Mouse (Mus musculus) c-Kit-negative CD71-positive TER-119-positive erythroid progenitor cells, embryonic 14.5 days (primary cell): ENCODE data around the gene 8030474K03Rik.
A peak's percentile ranks its signal among the peaks of the same experiment; 100 is the strongest.
"Not testable (repeated sequence)": the region's sequence is repeated elsewhere in the genome, so short reads cannot be mapped to it uniquely, and the experiment has no call there.

ENCODE experiments used
- DNase-seq: peaks from one replicate; pipeline ENCODE4 v3.0.0-alpha.2; 2013; ENCODE audit warnings: low read depth, low spot score

Gene 8030474K03Rik

DNA sequence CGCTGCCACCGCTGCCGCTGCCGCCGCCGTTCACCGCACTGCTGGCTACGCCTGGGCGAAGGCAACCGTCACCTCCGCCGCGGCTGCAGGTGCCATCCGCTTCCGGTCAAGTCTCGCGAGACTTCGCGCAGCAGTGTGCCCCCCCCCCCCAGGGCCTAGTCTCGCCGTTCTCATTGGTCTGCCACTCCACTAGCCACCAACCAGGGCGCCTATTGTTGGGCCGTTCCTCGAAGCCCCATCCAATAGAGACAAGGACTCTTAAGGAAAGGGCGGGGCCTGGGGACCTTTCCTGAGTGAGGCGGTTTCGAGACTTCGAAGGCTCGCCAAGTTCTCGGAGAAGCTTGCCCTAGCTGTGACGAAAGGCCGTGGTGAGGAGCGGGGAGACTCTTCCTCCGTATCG is at the start of gene 8030474K03Rik, which contains the start of gene Gm4779:
Gene 8030474K03Rik (plus strand): TSS at position 315 of the 400 bp plus-strand sequence.
Gene Gm4779 (minus strand): TSS at position 82 of the 400 bp plus-strand sequence.
- no peak for DNase-seq

- DNase-seq, result no peak
These were observed 44.3 kb upstream of the 8030474K03Rik start for GRCm38 (mm10) chrX:101750144-101750543.

DNA sequence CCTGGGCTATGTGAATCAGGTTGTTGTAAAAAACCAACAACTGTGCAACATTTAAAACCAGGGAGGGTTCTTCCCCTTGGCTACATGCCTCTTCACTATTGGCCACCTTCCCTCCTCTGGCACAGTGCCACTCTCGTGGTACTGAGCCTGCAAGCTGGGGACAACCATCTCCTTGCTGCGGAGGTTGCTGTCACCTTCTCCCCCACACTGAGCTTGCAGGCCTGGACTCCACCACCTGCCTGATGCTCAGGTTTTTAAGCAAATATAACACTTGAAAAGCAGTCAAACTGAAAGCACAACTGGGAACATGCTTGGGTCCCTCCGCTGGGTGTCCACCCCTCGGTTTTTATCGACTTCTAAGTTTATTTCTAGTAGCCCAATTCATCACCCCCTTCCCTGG is 40.0 kb upstream of the 8030474K03Rik start:
- DNase-seq, result no peak

- DNase-seq, result no peak
These were observed 29.8 kb upstream of the 8030474K03Rik start for GRCm38 (mm10) chrX:101764621-101765020.

- DNase-seq, result no peak
These were observed 29.3 kb upstream of the 8030474K03Rik start for GRCm38 (mm10) chrX:101765111-101765510.

DNA sequence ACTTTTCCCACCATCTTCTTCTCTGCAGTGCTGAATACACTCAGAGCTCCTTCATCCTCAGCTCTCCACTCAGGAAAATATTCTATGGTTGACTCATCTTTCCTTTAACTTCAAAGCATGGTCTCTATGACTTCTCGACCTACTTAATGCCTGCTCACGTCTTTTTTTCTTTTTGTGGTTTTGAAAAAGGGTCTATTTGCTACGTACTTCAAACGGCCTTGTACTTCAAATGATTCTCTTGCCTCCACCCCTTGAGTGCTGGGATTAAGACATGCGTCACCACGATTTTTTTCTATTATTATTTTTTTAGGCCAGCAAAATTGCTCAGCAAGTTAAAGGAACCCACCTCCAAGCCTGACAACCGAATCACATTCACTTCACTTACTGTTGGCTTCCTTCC is 27.2 kb upstream of the 8030474K03Rik start:
- DNase-seq, result no peak

DNA sequence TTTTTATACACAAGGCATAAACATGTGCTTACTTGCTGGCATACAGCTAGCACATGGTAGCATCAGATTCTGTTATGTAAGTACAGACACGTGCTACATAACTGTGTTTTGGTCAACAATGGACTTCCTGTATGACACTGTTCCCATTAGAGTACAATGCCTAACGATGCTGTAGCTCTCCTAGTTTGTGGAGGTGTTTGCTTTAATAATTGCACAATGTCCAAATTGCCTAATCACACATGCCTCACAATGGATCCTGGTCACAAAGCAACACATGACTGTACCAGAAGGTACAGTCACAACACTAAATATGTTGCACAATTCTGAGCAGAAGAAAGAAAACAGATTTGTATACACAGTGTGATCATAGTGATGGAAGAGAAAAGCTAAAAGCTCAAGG is 25.0 kb upstream of the 8030474K03Rik start:
- no peak for DNase-seq

DNA sequence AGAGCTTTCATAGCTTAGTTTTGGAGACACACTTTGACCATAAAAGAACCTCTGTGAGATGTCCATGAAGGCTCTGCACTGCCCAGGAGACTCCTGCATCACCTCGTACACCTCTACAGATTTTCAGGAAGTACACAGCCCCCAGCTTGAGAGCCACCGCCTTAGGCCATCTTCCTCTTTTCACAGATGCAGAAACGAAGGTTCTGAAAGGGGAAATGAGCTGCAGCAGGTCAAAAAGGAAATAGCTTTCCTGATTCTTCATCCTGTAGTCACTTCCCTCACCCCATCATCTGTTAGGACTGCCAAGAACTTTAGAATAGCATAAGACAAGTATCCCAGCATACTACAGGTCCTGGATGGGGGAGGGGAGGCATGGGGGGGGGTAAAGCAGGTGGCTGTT is 24.1 kb upstream of the 8030474K03Rik start:
- DNase-seq, result no peak

DNA sequence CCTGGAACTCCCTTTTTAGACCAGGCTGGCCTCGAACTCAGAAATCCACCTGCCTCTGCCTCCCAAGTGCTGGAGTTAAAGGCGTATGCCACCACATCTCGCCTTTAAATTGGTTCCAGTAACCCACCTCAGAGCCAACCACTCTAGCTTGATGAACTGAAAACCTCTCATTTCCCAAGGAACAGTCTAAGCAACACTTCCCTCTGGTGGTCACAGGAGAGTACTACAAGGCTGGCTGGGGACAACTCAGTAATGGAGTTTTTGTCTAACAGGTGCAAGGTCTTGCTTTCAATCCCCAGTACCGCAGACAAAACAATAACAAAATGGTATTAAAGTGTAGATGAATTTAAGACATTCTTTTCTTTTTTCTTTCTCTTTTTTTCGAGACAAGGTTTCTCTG is 22.4 kb upstream of the 8030474K03Rik start:
- DNase-seq, result peak; percentile 9

- no peak for DNase-seq
These were observed 2.9 kb upstream of the 8030474K03Rik start for GRCm38 (mm10) chrX:101791551-101791950.

GRCm38 (mm10) chrX:101805512-101805911 is 11.1 kb downstream of the 8030474K03Rik start:
- no peak for DNase-seq

- DNase-seq, result no peak
These were observed 17.3 kb downstream of the 8030474K03Rik start for GRCm38 (mm10) chrX:101811750-101812149.

GRCm38 (mm10) chrX:101819163-101819562 is 24.7 kb downstream of the 8030474K03Rik start:
- no peak for DNase-seq

DNA sequence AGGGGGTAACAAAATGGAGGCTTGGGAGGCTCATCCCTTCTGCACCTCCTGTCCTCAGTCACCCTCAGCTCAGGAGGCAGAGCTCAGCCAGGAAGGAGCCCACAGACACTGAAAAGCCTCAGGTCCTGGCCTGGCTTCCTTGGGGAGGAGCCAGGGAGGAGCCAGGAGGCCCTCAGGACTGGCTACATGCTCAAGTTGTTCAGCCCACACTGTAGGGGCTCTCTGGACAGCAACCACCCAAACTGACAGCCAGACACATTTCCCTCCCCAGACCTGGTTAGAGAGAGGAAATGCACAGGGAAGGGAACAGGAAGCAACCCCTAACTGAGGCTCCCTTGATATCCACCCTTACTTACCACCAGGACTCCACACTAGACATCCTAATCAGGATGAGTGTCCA is 25.5 kb downstream of the 8030474K03Rik start:
- not testable (repeated sequence) for DNase-seq

- no peak for DNase-seq
These were observed 52.8 kb downstream of the 8030474K03Rik start for GRCm38 (mm10) chrX:101847191-101847795.
